Mouse (Mus musculus) hematopoietic stem cell, adult 5-6 weeks (primary cell): ENCODE measurements at regions not wholly inside any gene's neighbourhood (a gene's known extent, or its start where the extent isn't known, plus 50 kb on each side); places are given as distances from the start of the nearest gene placed in this dataset.
A peak's percentile ranks its signal among the peaks of the same experiment; 100 is the strongest.

Source experiments
- ATAC-seq, 2 experiments: fragments of 125-278 bp in 1 of 2; replicated peaks in 1 of 2; 2 replicates each; pipeline ENCODE4 v1.8.0; 2016 to 2017; ENCODE audit warnings: inconsistent platforms in 2 of 2, mild to moderate bottlenecking in 2 of 2, moderate number of reproducible peaks in 2 of 2, low read depth in 1 of 2, moderate TSS enrichment in 1 of 2; ENCODE audit not compliant: low FRiP score in 2 of 2, poor library complexity in 2 of 2, severe bottlenecking in 2 of 2, insufficient read depth in 1 of 2, low TSS enrichment in 1 of 2

DNA sequence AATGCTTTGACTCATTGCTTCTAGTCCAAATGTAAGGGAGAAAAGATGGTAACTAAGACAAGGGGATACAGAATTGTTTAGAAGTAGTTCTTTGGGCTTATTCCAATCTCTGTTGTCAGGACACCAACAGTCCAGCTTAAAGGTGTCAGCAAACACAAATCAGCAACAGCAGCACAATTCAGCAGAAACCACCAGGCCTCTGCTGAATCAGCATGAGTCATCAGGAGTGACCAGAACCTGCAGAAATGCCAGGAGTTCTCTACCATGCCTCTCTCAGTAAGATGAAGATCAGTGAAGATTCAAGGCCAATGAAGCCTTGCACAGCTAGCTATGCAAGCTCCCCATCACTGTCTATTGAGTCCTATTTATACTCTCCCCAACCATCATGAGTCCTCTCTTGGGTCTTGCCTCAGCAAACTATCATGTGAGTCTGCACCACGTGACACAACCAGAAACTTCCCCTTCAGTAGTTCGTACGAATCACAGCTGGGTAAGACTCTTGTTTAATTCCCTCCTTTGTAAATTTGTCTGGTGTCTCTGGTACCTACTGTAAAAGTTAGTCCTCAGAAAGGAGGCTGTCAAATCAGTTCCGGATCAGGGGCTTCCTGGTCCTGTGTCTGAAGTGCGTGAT, 110.7 kb upstream of the Ptgfr start:
- no peak for ATAC-seq

DNA sequence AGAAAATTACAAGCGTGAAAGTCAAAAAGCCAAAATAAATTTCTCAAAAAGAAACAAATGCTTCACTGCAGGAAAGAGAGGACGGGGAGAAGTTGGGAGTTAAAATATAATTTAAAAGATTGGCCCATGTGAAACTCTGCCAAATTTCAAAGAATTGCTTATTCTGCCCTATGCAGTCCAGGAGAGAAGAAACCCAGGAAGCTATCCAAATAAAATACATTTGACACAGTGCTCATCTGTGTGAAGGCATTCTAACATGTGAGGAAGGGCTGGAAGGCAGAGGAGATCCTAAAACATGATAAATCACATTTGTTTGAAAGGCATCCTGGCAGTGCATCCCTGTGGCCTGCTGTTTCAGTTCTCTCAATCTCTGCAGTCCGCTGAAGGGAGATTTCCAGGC, 108.5 kb upstream of the Ptgfr start:
- no peak for ATAC-seq

DNA sequence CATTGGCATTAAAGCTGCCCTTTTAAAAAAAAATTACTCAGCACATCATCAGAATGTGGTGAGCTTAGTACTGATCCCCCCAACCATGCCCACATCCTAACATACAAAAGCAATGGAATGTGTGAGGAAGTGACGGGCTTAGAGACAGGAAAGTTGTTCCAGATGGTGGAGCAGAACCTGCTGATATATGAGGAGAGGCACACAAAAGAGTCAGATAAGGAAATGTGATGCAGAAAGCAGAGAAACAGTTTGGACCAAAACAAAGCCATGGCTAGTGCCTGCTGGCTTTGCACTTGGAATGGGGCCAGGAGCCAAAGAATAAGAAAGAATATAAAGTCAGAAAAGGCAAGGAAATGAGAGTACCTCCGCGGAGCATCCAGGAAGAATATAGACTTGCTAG, 106.1 kb upstream of the Ptgfr start:
- ATAC-seq: peak; percentile 53 to 68

DNA sequence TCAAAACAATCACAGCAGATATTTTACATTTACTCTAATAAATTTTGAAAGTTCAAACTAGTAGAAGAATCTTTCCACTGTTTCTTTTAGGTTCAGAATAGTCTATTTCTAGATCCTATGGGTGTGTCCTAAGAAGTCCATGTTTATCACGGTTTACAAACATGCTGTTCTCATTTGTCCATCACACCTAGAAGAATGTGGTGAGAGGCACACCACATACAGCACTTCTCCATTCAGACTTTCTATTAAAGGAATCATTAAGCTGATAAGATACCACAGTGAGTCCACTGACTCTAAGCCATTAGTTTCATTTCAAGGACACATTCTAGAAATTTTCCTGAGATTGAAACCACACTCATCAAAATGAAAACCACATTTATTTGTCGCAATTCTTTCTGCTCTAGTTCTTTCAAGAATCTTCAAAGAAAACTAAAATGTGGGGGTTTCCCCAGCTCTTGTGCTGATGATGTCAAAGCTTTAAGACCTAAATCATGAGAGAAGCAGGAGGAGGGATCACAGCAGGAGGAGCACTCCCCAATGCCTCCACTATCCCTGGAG, 101.1 kb upstream of the Ptgfr start:
- no peak for ATAC-seq

DNA sequence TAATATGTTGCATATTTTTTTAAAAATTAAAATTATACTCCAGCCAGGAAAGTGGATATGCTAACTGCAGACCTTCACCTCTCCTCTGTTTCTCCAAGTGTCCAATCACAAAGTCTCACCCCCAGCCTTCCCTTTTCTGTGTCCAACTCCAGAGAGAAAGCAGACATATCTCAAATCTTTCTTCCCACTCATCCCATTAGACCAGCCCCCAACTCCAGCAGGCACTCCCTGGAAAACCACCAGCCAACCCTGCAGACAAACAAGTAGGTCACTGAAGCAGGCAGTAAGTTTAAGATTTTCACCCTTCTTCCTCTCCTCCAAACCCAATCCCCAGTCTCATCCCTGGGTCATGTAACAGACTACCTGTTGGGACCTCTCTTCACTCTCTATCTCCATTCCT, 94.2 kb upstream of the Ptgfr start:
- ATAC-seq: no peak

DNA sequence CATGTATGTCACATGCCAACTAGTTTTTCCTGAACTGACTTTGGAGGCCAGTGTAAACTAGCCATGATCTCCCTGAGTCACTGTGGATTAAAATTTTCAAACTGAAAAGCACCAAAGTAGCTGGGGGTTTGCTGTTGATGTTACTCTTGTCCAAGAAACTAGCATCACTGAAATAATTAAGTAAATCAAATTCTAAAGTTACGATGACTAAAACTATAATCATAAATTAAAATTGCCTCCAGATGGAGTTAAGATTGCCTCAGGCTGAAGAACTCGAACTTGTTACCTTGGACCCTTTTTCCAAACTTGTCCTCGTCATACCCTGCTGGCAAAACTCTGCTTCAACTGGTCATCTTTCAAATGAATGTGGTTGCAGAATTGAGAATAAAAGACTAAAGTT, 93.7 kb upstream of the Ptgfr start:
- no peak for ATAC-seq

DNA sequence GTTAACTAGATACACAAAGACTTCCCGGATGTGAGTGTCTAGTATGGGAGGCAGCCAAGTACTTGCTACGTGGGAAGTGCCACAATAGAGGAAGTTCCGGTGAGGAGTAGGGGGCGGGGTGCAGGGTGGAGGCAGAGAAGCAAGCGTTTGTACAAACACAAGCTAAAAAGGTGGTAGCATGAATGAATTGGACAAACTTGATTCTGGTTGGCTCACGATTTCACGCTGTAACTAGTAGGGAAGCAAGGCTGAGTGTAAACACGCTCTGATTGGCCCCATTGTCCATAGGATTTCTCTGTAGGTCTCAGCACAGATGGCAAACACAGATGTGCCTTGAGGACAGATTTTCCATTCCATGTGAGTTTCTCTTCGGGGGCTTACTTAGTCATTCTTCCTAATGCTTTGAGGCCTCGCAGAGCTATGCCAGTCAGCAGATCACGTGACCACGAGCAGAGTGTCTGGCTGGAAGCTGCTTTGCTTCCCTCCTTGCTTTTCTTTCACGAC, 76.6 kb upstream of the Ptgfr start:
- ATAC-seq: peak; percentile 78 to 85

DNA sequence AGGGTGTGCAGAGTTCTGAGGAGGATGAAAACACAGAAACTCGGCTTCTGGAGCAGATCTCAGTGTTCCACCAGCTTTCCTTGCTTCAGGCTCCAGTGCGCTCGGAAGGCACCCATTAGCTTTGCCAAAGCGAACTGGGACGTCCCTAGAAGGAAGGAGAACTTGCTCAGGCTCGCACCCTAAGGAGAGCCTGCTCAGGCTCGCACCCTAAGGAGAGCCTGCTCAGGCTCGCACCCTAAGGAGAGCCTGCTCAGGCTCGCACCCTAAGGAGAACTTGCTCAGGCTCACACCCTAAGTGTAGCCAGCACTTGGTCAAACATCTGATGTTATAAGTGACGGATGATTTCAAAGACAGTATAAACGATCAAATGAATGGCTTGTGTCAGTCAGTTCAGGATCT, 74.9 kb upstream of the Ptgfr start:
- peak in 1 of 2 experiments; percentile 37; a peak in 1 of 4 replicates for ATAC-seq

DNA sequence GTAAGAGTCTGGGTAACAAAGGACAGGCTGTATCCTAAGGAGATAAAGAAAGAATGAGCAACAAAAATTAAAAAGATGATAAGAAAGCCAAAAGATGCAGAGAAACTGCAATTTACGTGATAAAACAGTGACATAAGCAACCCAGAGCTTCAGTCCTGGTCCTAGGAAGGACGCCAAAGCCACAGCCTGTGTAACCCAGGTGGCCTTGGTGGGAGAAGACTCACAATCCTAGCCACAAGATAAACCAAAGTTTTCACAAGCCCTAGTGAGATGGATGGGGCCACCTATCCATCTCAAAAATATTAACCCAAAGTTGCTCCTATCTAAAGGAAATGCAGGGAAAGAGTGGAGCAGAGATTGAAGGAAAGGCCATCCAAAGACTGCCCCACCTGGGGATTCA, 73.4 kb upstream of the Ptgfr start:
- ATAC-seq: no peak

DNA sequence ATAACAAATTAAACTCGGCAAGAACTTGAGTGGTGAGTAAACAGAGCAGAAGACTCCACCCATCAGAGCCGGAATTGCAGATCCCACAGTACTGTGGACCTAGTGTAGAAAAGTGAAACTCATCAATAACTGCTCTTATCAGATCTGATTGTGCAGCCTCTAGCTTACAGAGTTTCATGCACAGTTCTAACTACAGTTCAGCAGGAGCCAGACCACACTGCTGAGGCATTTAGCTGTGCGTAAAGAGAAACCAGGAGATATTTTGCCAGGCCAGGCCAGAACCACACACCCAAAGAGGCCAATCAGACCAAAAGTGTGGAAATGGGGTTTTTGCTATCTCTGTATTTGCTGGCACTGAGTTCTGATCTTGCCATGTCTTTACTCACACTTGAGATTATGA, 71.9 kb upstream of the Ptgfr start:
- no peak for ATAC-seq

DNA sequence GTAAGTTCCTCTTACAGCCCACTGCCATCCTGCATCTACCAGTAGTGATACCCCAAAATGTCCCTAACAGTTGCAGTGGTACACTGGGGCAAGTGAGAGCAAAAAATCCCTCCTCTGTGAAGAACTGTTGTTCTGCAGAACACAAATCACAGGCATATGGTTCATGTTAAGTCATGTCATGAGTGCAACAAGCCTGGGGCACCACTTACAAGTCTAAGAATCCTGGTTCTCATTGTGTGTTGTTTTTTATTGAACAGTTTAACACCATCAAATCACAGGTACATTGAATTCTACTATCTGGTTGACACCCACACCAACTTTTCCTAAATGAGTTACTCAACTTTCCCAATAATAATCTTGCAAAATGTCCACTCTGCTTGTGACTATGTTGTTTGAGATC, 71.5 kb upstream of the Ptgfr start:
- ATAC-seq: no peak

DNA sequence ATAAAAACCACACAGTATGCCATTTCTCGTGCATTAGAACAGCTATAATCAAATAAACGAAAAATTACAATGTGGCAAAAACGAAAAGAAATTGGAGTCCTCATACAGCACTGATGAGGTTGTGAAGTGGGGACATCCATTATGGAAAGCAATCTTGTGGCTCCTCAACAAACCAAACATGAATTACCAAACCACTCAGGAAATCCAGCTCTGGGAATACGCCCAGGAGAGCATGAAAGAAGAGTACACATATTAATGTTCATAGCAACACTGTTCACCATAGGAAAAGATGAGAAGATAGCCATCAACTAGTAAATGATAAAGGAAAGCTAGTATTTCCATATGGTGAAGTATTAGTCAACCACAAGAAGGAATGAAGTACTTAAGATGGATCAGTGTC, 68.3 kb upstream of the Ptgfr start:
- no peak for ATAC-seq

DNA sequence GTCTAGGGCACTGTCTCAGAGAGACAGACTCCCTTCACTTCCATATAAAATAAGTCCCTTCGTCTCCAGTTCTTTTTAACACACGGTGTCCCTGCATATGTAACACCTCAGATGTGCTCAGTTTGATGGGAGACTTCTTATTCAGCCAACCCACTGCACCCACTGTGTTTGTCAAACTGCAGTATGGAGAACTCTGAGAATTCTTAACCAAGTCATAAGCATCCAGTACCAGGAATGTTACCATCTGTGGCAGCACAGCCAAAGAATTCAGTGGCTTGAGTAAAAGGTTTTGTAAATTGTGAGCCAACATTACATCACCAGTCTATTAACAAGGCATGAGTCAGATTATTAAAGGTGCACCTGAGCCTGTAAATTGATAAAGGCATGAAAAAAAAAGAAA, 65.7 kb upstream of the Ptgfr start:
- no peak for ATAC-seq

DNA sequence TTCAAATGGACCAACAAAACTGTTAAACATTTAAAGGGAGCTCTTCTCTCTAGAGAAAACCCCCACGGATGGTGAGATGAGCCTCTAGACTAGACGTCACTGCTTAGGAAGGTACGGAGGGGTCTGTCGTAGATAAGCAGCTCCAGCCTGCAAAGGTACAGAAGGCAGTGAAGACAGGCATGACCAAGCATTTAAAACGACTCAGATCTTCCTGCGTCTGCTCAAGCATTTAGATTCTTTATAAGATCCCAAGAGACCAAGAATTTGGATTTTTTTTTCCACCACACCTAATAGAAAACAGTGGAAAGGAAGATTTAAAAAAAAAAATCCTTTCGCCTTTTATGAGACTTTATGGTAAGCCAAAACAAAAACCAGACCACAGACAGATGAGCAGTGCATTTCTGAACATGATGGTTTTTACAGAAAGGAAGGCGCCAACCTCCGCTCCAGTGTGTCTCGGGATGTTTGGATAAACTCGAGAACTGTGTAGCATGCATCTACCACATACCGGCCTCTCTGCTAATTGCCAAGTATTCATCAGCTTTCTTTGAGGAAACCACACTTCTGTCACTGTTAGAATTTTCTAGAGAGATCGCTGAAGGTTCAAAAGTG, 64.9 kb upstream of the Ptgfr start:
- no peak for ATAC-seq

DNA sequence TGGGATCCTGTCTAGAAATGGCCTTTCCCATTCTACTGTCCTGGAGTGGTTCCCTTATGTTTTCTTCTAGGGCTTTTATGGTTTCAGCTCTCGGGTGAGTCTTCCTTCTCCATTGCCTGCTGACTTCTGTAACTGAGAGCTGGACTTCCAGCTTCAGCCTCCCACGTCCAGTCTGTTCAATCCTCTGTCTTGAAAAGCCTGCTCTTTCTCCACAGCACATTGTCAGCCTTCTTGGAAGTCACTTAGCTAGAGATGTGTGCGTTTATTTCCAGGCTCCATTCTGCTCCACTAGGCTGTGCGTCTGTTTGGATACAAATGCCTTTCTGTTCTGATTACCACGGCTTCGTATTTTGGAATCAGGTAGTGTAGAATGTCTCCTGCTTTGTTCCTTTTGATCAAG, 62.2 kb upstream of the Ptgfr start:
- ATAC-seq: no peak

DNA sequence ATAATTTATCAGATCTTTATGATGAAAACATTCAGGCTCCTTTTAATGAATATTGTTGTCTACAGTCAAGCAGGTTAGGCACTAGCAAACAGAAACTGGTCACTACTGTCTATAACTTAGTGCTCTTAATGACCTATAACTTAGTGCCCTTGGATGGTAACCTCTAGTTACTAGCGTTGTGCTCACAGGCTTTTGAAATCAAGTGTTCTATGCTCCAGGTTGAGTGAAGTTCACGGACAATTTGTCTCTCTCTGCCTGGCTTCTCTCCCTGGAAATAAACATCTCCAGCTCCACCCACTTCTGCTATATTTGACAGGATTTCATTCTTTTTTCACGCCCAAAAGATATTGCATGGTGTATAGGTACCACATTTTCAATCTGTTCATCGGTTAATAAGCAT, 61.7 kb upstream of the Ptgfr start:
- ATAC-seq: no peak

DNA sequence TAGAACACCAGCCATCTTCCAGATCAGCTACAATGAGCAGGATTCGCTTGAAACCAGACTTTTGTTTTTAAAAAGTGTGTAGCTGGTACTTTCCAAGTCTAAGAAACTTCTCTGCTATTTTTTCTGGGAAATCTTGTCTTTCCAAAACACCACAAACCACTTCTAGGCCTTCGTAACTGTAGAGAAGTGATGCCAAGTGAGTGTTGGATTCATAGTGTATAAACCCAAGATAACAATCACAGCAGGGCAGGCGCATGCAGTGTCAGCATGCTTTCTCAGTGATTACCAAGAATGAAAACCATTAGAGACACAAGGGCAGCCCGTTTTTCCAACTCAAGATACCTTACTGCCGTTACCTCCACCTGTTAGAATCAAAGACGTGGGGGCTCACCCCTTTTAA, 58.9 kb upstream of the Ptgfr start:
- no peak for ATAC-seq

DNA sequence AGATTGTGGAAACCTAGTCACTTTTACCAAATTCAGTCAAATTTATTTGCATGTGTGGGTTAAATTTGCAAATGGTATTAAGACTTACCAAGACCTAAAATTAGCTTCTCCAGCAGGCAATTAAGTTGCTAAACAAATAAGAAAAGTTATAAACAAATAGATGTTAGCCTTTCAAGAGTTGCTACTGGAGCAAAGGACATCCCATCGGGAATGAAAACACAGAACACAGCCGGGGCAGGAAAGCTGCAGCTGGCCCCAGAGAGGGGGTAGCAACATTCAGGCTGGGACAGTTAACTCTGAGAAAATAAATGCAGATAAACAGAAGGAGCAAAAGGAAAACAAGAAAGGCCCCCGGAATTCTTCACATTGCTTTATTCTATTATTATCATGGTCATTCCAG, 57.3 kb upstream of the Ptgfr start:
- ATAC-seq: no peak
